Mouse (Mus musculus): ENCODE results near the gene Olfr291. TPM values are rescaled to one million over a fixed set of nuclear protein-coding genes. Genes with fewer than 3 reads are reported as not detected.

Olfr291 gene
- polyA plus RNA-seq (2016; fragmentation: Nextera tagmentation; extraction: Ambion mirVana): not detected in 2 replicates

GRCm38 (mm10) chr7:84853253-84853652 lies at the start of gene Olfr291:
TSS of gene Olfr291 (plus strand) at chr7:84853553.
- WGBS: 84% methylated on average over 2 of the region's 2 CpGs
- H3K4me3 ChIP-seq: no peak within 1 kb of the TSS
- no peaks in the 10 kb centered on the region for H3K36me3 ChIP-seq (replicated peaks)
- H3K9me3 ChIP-seq: no peaks in the 10 kb centered on the region
- H3K27ac ChIP-seq (replicated peaks): no peak within 1 kb of the TSS
- H3K4me1 ChIP-seq: no peaks in the 10 kb centered on the region
- DNase-seq (ENCODE audit: low spot score): no peak
- H3K27me3 ChIP-seq (replicated peaks; ENCODE audit: low read depth, poor library complexity, severe bottlenecking): no peaks in the 10 kb centered on the region

GRCm38 (mm10) chr7:84805224-84805623 lies 48.1 kb upstream of the Olfr291 start:
- no peaks in the 10 kb centered on the region for H3K27me3 ChIP-seq (replicated peaks; ENCODE audit: low read depth, poor library complexity, severe bottlenecking)
- no peaks in the 10 kb centered on the region for H3K36me3 ChIP-seq (replicated peaks)
- H3K4me1 ChIP-seq: no peaks in the 10 kb centered on the region
- DNase-seq (ENCODE audit: low spot score): no peak
- WGBS: 36% methylated on average over 1 of the region's 1 CpGs
- H3K9me3 ChIP-seq: no peaks in the 10 kb centered on the region
- H3K27ac ChIP-seq (replicated peaks): no peak overlapping the region
- no peak overlapping the region for H3K4me3 ChIP-seq

DNA sequence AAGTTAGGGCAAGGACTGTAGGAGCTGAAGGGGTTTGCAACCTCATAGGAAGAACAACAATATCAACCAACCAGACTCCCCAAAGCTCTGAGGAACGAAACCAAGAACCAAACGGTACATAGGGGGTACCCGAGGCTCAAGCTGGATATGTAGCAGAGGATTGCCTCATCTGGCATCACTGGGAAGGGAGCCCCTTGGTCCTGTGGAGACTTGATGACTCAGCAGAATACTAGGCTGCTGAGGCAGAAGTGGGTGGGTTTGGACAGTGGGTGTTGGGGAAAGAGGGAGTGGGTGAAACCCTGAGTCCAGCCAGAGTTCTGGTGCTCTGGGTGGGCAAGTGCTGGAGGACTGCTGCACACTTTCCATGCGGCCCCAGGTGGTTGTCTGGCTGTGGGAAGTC lies 47.2 kb upstream of the Olfr291 start:
- no peaks in the 10 kb centered on the region for H3K36me3 ChIP-seq (replicated peaks)
- H3K27ac ChIP-seq (replicated peaks): no peak overlapping the region
- no peak overlapping the region for H3K4me3 ChIP-seq
- no peaks in the 10 kb centered on the region for H3K27me3 ChIP-seq (replicated peaks; ENCODE audit: low read depth, poor library complexity, severe bottlenecking)
- no peak for DNase-seq (ENCODE audit: low spot score)
- no peaks in the 10 kb centered on the region for H3K9me3 ChIP-seq
- WGBS: 92% methylated on average over 4 of the region's 4 CpGs
- no peaks in the 10 kb centered on the region for H3K4me1 ChIP-seq

DNA sequence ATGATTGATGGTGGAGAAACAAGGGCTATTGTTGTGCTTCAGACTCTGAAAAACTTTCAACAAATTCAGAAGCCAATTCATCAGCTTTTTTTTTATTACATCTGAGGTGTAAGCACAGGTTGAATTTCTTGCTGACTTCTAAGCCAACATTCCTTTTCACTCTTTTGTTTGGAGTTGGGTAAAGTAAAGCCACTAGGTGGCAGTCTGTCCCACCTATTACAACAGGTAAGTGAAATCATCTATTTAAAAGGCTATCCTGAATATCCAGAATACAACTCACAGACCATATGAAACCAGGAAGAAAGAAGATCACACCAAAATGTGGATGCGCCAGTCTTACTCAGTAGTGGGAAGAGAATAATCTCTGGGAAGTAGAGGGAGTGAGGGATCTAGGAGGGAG lies 31.2 kb downstream of the Olfr291 start:
- DNase-seq (ENCODE audit: low spot score): no peak
- 55% methylated on average over 1 of the region's 1 CpGs for WGBS

More for the DNA sequence above, 31.2 kb downstream of the Olfr291 start:
- Histone ChIP-seq H3K4me1 (no peaks in the 10 kb centered on the region), H3K9me3 (peaks cover 6% of the 10 kb centered on the region; the same call in 1 of the 2 replicates), H3K27ac (replicated peaks) (no peak overlapping the region), H3K4me3 (no peak overlapping the region), H3K36me3 (replicated peaks) (no peaks in the 10 kb centered on the region), H3K27me3 (replicated peaks; ENCODE audit: low read depth, poor library complexity, severe bottlenecking) (no peaks in the 10 kb centered on the region)

Other genes with a start within 250 kb of the Olfr291 start
- 1.8 and 2.3 TPM in 2 replicates for gene Fah, start 246.8 kb upstream of the Olfr291 start, polyA plus RNA-seq (2016; fragmentation: Nextera tagmentation; extraction: Ambion mirVana)
- gene Zfand6, start 163.6 kb upstream of the Olfr291 start, polyA plus RNA-seq (2016; fragmentation: Nextera tagmentation; extraction: Ambion mirVana): 158 and 162 TPM in 2 replicates
- not detected in 2 replicates for gene Vmn2r65, start 110.6 kb downstream of the Olfr291 start, polyA plus RNA-seq (2016; fragmentation: Nextera tagmentation; extraction: Ambion mirVana)
- not detected in 2 replicates for gene Vmn2r66, start 158.7 kb downstream of the Olfr291 start, polyA plus RNA-seq (2016; fragmentation: Nextera tagmentation; extraction: Ambion mirVana)